In the genomic region with DNA sequence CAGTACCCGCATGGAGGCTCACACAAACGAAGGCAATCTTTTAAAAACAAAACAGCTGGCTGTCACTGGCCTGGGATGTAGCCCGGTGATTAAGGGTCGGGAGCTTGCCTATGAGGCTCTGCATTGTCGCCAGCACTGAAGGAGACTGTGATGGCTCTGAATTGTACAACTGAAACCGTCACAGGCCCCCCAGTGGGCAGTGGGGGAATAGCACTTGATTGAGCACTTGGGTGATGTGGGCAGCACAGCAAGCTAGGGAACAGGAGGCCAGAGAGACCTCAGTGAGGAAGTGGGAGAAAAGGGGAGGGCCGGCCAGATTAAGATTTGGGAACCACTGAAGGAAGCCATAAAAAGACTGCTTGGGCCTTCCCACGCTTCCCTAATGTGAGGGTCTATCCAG, we compare ENCODE assay signal across 8 mouse cellular contexts. TPM values are rescaled to one million over a fixed set of nuclear protein-coding genes. Genes with fewer than 3 reads are reported as not detected.
DNase-seq lines count a peak whose midpoint lies in the region; ATAC-seq and TF ChIP-seq lines count a peak whose summit lies in the region.

No protein-coding gene starts in this region.

- ATAC-seq in forebrain, embryonic 16.5 days: no peak
- peak; percentile 55; the same call in 1 of the 2 replicates for ATAC-seq in forebrain, postnatal 0 days
- peak; percentile 67; the same call in 1 of the 2 replicates for ATAC-seq in hindbrain, postnatal 0 days
- ATAC-seq in megakaryocyte-erythroid progenitor cell, adult 5-6 weeks (replicated peaks; ENCODE audit: low FRiP score, low TSS enrichment, poor library complexity, severe bottlenecking): peak; percentile 80

- no peak overlapping the region for H3K4me2 ChIP-seq in forebrain, embryonic 16.5 days (ENCODE audit: low read length)
- no peak overlapping the region for H3K4me2 ChIP-seq in forebrain, postnatal 0 days (ENCODE audit: low read depth)
- H3K4me2 ChIP-seq in hindbrain, postnatal 0 days (ENCODE audit: low read depth, low read length): no peak overlapping the region

- no peak overlapping the region for H3K4me3 ChIP-seq in forebrain, embryonic 10.5 days
- no peak overlapping the region for H3K4me3 ChIP-seq in forebrain, embryonic 16.5 days (replicated peaks; ENCODE audit: low read length)
- peak overlapping the region; percentile 19 for H3K4me3 ChIP-seq in bone marrow macrophage, adult 2 months (ENCODE audit: insufficient read depth, low read length)
- H3K4me3 ChIP-seq in forebrain, postnatal 0 days (ENCODE audit: low read depth, low read length): no peak overlapping the region
- no peak overlapping the region for H3K4me3 ChIP-seq in hindbrain, postnatal 0 days (ENCODE audit: low read length)

- WGBS in forebrain, embryonic 10.5 days: 22% methylated on average over 8 of the region's 8 CpGs
- WGBS in forebrain, embryonic 16.5 days: 14% methylated on average over 8 of the region's 8 CpGs
- WGBS in forebrain, postnatal 0 days: 22% methylated on average over 8 of the region's 8 CpGs
- 30% methylated on average over 8 of the region's 8 CpGs for WGBS in hindbrain, postnatal 0 days

- H3K27ac ChIP-seq in forebrain, embryonic 10.5 days: no peak overlapping the region
- no peak overlapping the region for H3K27ac ChIP-seq in forebrain, embryonic 16.5 days (ENCODE audit: low read length)
- peak overlapping the region; percentile 30 for H3K27ac ChIP-seq in bone marrow macrophage, adult 2 months (ENCODE audit: insufficient read depth, low read depth, low read length)
- H3K27ac ChIP-seq in forebrain, postnatal 0 days (ENCODE audit: low read depth, low read length): no peak overlapping the region
- H3K27ac ChIP-seq in hindbrain, postnatal 0 days: no peak overlapping the region

- TF ChIP-seq CTCF in bone marrow macrophage, adult 2 months (IDR thresholded peaks at IDR 0.05; ENCODE audit: low read depth, low read length): peak; percentile 64
- peak; percentile 76 for TF ChIP-seq CTCF in forebrain, postnatal 0 days (IDR thresholded peaks at IDR 0.05; ENCODE audit: low read depth)
- TF ChIP-seq CTCF in hindbrain, postnatal 0 days (IDR thresholded peaks at IDR 0.05; ENCODE audit: low read depth): peak; percentile 79

- peaks cover 13% of the 10 kb centered on the region for H3K36me3 ChIP-seq in forebrain, embryonic 10.5 days (replicated peaks)
- no peaks in the 10 kb centered on the region for H3K36me3 ChIP-seq in forebrain, embryonic 16.5 days (ENCODE audit: control insufficient read depth, insufficient read depth)
- H3K36me3 ChIP-seq in forebrain, postnatal 0 days (ENCODE audit: insufficient read depth): no peaks in the 10 kb centered on the region
- H3K36me3 ChIP-seq in hindbrain, postnatal 0 days (ENCODE audit: insufficient read depth, low read length): no peaks in the 10 kb centered on the region

- H3K27me3 ChIP-seq in forebrain, embryonic 10.5 days (ENCODE audit: poor library complexity, severe bottlenecking): peaks cover 86% of the 10 kb centered on the region
- peaks cover 6% of the 10 kb centered on the region; the same call in 1 of the 2 replicates for H3K27me3 ChIP-seq in forebrain, embryonic 16.5 days (replicated peaks; ENCODE audit: control insufficient read depth, insufficient read depth, low read length)
- H3K27me3 ChIP-seq in forebrain, postnatal 0 days (ENCODE audit: insufficient read depth, low read length): no peaks in the 10 kb centered on the region
- no peaks in the 10 kb centered on the region; the same call in 1 of the 2 replicates for H3K27me3 ChIP-seq in hindbrain, postnatal 0 days (ENCODE audit: insufficient read depth, low read length)

- peak; percentile 74 for DNase-seq in forebrain, embryonic 10.5 days (ENCODE audit: extremely low spot score, low spot score)
- DNase-seq in forebrain, postnatal 0 days: peak; percentile 76
- peak; percentile 84 for DNase-seq in hindbrain, postnatal 0 days (ENCODE audit: low spot score)
- DNase-seq in left cerebral cortex, adult 8-10 months (ENCODE audit: low spot score in 2 of 2): peak; percentile 35 to 65
- peak; percentile 60 to 78 for DNase-seq in spleen, postnatal 14 days (ENCODE audit: low spot score in 2 of 2)

- TF ChIP-seq POLR2A in bone marrow macrophage, adult 2 months (IDR thresholded peaks at IDR 0.05; ENCODE audit: borderline replicate concordance, low read depth, low read length): no peak

- no peaks in the 10 kb centered on the region for H3K9me3 ChIP-seq in forebrain, embryonic 10.5 days
- no peaks in the 10 kb centered on the region for H3K9me3 ChIP-seq in forebrain, embryonic 16.5 days (ENCODE audit: control insufficient read depth, low read length)
- H3K9me3 ChIP-seq in forebrain, postnatal 0 days (ENCODE audit: low read length): no peaks in the 10 kb centered on the region
- no peaks in the 10 kb centered on the region for H3K9me3 ChIP-seq in hindbrain, postnatal 0 days (ENCODE audit: low read length)

- H3K9ac ChIP-seq in forebrain, embryonic 16.5 days (replicated peaks; ENCODE audit: low read depth, low read length): no peak overlapping the region
- no peak overlapping the region for H3K9ac ChIP-seq in forebrain, postnatal 0 days
- H3K9ac ChIP-seq in hindbrain, postnatal 0 days (replicated peaks; ENCODE audit: low read length): no peak overlapping the region

- H3K4me1 ChIP-seq in forebrain, embryonic 10.5 days: peaks cover 32% of the 10 kb centered on the region
- H3K4me1 ChIP-seq in forebrain, embryonic 16.5 days (replicated peaks; ENCODE audit: control insufficient read depth, insufficient read depth, low read length): no peaks in the 10 kb centered on the region
- H3K4me1 ChIP-seq in bone marrow macrophage, adult 2 months (ENCODE audit: control insufficient read depth, insufficient read depth, low read length): peaks cover 7% of the 10 kb centered on the region
- no peaks in the 10 kb centered on the region for H3K4me1 ChIP-seq in forebrain, postnatal 0 days (ENCODE audit: insufficient read depth)
- no peaks in the 10 kb centered on the region for H3K4me1 ChIP-seq in hindbrain, postnatal 0 days (ENCODE audit: insufficient read depth, low read length)

RNA-seq across cellular contexts. Expression of gene Tcea3, which starts 7.9 kb away (rescaled TPM):
- 0.49 and 0.77 TPM in 2 replicates for polyA plus RNA-seq in forebrain, embryonic 10.5 days (2016; fragmentation: Nextera tagmentation; extraction: Ambion mirVana)
- 0.44 and 1.2 TPM in 2 replicates for polyA plus RNA-seq in forebrain, embryonic 16.5 days (2015; fragmentation: Nextera tagmentation; extraction: Ambion mirVana)
- polyA plus RNA-seq in bone marrow macrophage, adult 2 months (2012; ENCODE audit: insufficient read depth, insufficient read length, missing spikeins): 6.9 and 7.8 TPM in 2 replicates
- total RNA-seq in forebrain, postnatal 0 days (2014; rRNA removed): 0.31 and 0.48 TPM in 2 replicates
- polyA plus RNA-seq in forebrain, postnatal 0 days (2015; fragmentation: Nextera tagmentation; extraction: Ambion mirVana): 1.6 and 1.9 TPM in 2 replicates
- 2.2 TPM in 1 of 2 replicates, not detected in the other for total RNA-seq in hindbrain, postnatal 0 days (2014; rRNA removed)
- 2.7 and 3.3 TPM in 2 replicates for polyA plus RNA-seq in hindbrain, postnatal 0 days (2015; fragmentation: Nextera tagmentation; extraction: Ambion mirVana)
- total RNA-seq in left cerebral cortex, adult 8-10 months (2022): under 1 TPM; 0.52 to 0.93 (median 0.70) TPM
- total RNA-seq in megakaryocyte-erythroid progenitor cell, adult 5-6 weeks (2014; fragmentation: Nextera tagmentation): not detected in 2 replicates
- not detected in 2 replicates for total RNA-seq in megakaryocyte-erythroid progenitor cell, adult 5-6 weeks (2017)

RNA-seq across cellular contexts. Expression of gene Asap3, which starts 33.5 kb away (rescaled TPM):
- 4.7 and 5.2 TPM in 2 replicates for polyA plus RNA-seq in forebrain, embryonic 10.5 days (2016; fragmentation: Nextera tagmentation; extraction: Ambion mirVana)
- 3.7 and 4.1 TPM in 2 replicates for polyA plus RNA-seq in forebrain, embryonic 16.5 days (2015; fragmentation: Nextera tagmentation; extraction: Ambion mirVana)
- 0.37 and 0.78 TPM in 2 replicates for polyA plus RNA-seq in bone marrow macrophage, adult 2 months (2012; ENCODE audit: insufficient read depth, insufficient read length, missing spikeins)
- total RNA-seq in forebrain, postnatal 0 days (2014; rRNA removed): 3.5 and 3.8 TPM in 2 replicates
- polyA plus RNA-seq in forebrain, postnatal 0 days (2015; fragmentation: Nextera tagmentation; extraction: Ambion mirVana): 2.0 and 2.5 TPM in 2 replicates
- total RNA-seq in hindbrain, postnatal 0 days (2014; rRNA removed): 9.1 and 10.5 TPM in 2 replicates
- polyA plus RNA-seq in hindbrain, postnatal 0 days (2015; fragmentation: Nextera tagmentation; extraction: Ambion mirVana): 4.1 TPM in 2 replicates
- 1 to 10 TPM; 2.5 to 4.5 (median 3.3) TPM for total RNA-seq in left cerebral cortex, adult 8-10 months (2022)
- total RNA-seq in megakaryocyte-erythroid progenitor cell, adult 5-6 weeks (2014; fragmentation: Nextera tagmentation): not detected in 2 replicates
- total RNA-seq in megakaryocyte-erythroid progenitor cell, adult 5-6 weeks (2017): not detected in 2 replicates

RNA-seq across cellular contexts. Expression of gene Zfp46, which starts 44.9 kb away (rescaled TPM):
- polyA plus RNA-seq in forebrain, embryonic 10.5 days (2016; fragmentation: Nextera tagmentation; extraction: Ambion mirVana): 21.1 and 21.8 TPM in 2 replicates
- 50.1 and 54.7 TPM in 2 replicates for polyA plus RNA-seq in forebrain, embryonic 16.5 days (2015; fragmentation: Nextera tagmentation; extraction: Ambion mirVana)
- 7.8 and 8.0 TPM in 2 replicates for polyA plus RNA-seq in bone marrow macrophage, adult 2 months (2012; ENCODE audit: insufficient read depth, insufficient read length, missing spikeins)
- total RNA-seq in forebrain, postnatal 0 days (2014; rRNA removed): 72.6 and 73.1 TPM in 2 replicates
- polyA plus RNA-seq in forebrain, postnatal 0 days (2015; fragmentation: Nextera tagmentation; extraction: Ambion mirVana): 23.6 and 31.0 TPM in 2 replicates
- total RNA-seq in hindbrain, postnatal 0 days (2014; rRNA removed): 53.4 and 61.5 TPM in 2 replicates
- 22.4 and 22.6 TPM in 2 replicates for polyA plus RNA-seq in hindbrain, postnatal 0 days (2015; fragmentation: Nextera tagmentation; extraction: Ambion mirVana)
- total RNA-seq in left cerebral cortex, adult 8-10 months (2022): 10 to 100 TPM; 42.5 to 54.8 (median 50.8) TPM
- 7.3 and 9.4 TPM in 2 replicates for total RNA-seq in megakaryocyte-erythroid progenitor cell, adult 5-6 weeks (2014; fragmentation: Nextera tagmentation)
- total RNA-seq in megakaryocyte-erythroid progenitor cell, adult 5-6 weeks (2017): 8.0 and 9.0 TPM in 2 replicates
